Mouse (Mus musculus): ENCODE data around the gene Ptprg.

- TF ChIP-seq POLR2A (IDR thresholded peaks at IDR 0.05; ENCODE audit: low read depth, low read length) (no peak), CTCF (IDR thresholded peaks at IDR 0.05; ENCODE audit: extremely low read depth, insufficient read length, insufficient replicate concordance, low read depth, low read length) (no peak)
Observed at GRCm38 (mm10) chr14:11823701-11824095, 270.4 kb downstream of the Ptprg start.

All from small intestine, adult 2 months (tissue).